Mouse (Mus musculus) forebrain, embryonic 13.5 days (tissue): ENCODE data around the gene Sema4g. TPM values are rescaled to one million over a fixed set of nuclear protein-coding genes. Genes with fewer than 3 reads are reported as not detected.

Experiments used
- ATAC-seq: fragments of 200-750 bp; cut with Nextera tagmentation; 2 replicates; pipeline ENCODE4 v1.8.0; 2017
- H3K27ac ChIP-seq: fragments of 300-500 bp; sonication (generic); 2 replicates; pipeline ENCODE4 v1.5.1; 2015; ENCODE audit warnings: inconsistent platforms, mild to moderate bottlenecking, moderate library complexity
- H3K27me3 ChIP-seq: fragments of 300-500 bp; sonication (generic); 2 replicates; pipeline ENCODE4 v1.6.1; 2015; ENCODE audit warnings: mild to moderate bottlenecking, inconsistent platforms
- H3K36me3 ChIP-seq: fragments of 300-500 bp; sonication (generic); 2 replicates; pipeline ENCODE4 v1.6.1; 2015; ENCODE audit warnings: mild to moderate bottlenecking, inconsistent platforms; ENCODE audit not compliant: poor library complexity, severe bottlenecking
- H3K4me1 ChIP-seq: fragments of 300-500 bp; sonication (generic); 2 replicates; pipeline ENCODE4 v1.6.1; 2015; ENCODE audit warnings: inconsistent platforms
- H3K4me2 ChIP-seq: fragments of 300-500 bp; sonication (generic); 2 replicates; pipeline ENCODE4 v1.6.1; 2015; ENCODE audit warnings: inconsistent platforms, mild to moderate bottlenecking, moderate library complexity
- H3K4me3 ChIP-seq: fragments of 300-500 bp; sonication (generic); 2 replicates; pipeline ENCODE4 v1.5.1; 2015; ENCODE audit warnings: mild to moderate bottlenecking, inconsistent platforms
- H3K9ac ChIP-seq: fragments of 300-500 bp; sonication (generic); 2 replicates; pipeline ENCODE4 v1.6.1; 2015; ENCODE audit warnings: mild to moderate bottlenecking, inconsistent platforms
- H3K9me3 ChIP-seq: fragments of 300-500 bp; sonication (generic); replicated peaks from 2 replicates; pipeline ENCODE4 v1.6.1; 2016; ENCODE audit warnings: inconsistent platforms
- WGBS: fragments of 180-500 bp; shearing (Covaris S2); methylation state at CpG from one replicate; pipeline ENCODE4 v1.1.7; 2015; 5-methylcytosine and 5-hydroxymethylcytosine counted together
- polyA plus RNA-seq: library from polyadenylated mRNA; unstranded; fragments of >200 nt; fragmentation: Nextera tagmentation; extraction: Ambion mirVana; gene quantifications from 2 replicates; pipeline ENCODE4 v1.2.1, GENCODE M21; 2015

Gene Sema4g
- polyA plus RNA-seq = 9.7 and 11.7 TPM in 2 replicates

- Histone ChIP-seq H3K4me1 (peaks cover 31% of the 10 kb centered on the region), H3K9me3 (no peaks in the 10 kb centered on the region), H3K9ac (peak within 1 kb of the TSS; percentile 91), H3K4me2 (peak within 1 kb of the TSS; percentile 95), H3K27me3 (no peaks in the 10 kb centered on the region), H3K36me3 (peaks cover 8% of the 10 kb centered on the region; the same call in 1 of the 2 replicates), H3K27ac (peak within 1 kb of the TSS; percentile 37), H3K4me3 (peak within 1 kb of the TSS; percentile 78)
- under 1% methylated on average over 44 of the region's 58 CpGs for WGBS
- ATAC-seq = peak; percentile 84
Measured at GRCm38 (mm10) chr19:44988831-44989566, at the start of gene Sema4g. TSS of gene Sema4g (plus strand) at chr19:44989101.

- no peak for ATAC-seq
- Histone ChIP-seq H3K4me2 (no peak overlapping the region), H3K4me1 (no peaks in the 10 kb centered on the region), H3K9ac (no peak overlapping the region), H3K36me3 (peaks cover 81% of the 10 kb centered on the region), H3K27ac (no peak overlapping the region), H3K9me3 (no peaks in the 10 kb centered on the region), H3K4me3 (no peak overlapping the region), H3K27me3 (no peaks in the 10 kb centered on the region)
- WGBS = 96% methylated on average over 2 of the region's 2 CpGs
Measured at GRCm38 (mm10) chr19:44959633-44960032, 29.3 kb upstream of the Sema4g start.

- Histone ChIP-seq H3K36me3 (peaks cover 84% of the 10 kb centered on the region), H3K9ac (no peak overlapping the region), H3K4me1 (no peaks in the 10 kb centered on the region), H3K9me3 (no peaks in the 10 kb centered on the region), H3K4me2 (no peak overlapping the region), H3K4me3 (no peak overlapping the region), H3K27me3 (no peaks in the 10 kb centered on the region), H3K27ac (no peak overlapping the region)
- no peak for ATAC-seq
- 100% methylated on average over 1 of the region's 1 CpGs for WGBS
Measured at GRCm38 (mm10) chr19:44965978-44966377, 22.9 kb upstream of the Sema4g start.

- peaks cover 92% of the 10 kb centered on the region for H3K36me3 ChIP-seq
- ATAC-seq = no peak
Measured at GRCm38 (mm10) chr19:44968329-44968728, 20.6 kb upstream of the Sema4g start.

GRCm38 (mm10) chr19:44976636-44977035 is 12.3 kb upstream of the Sema4g start:
- Histone ChIP-seq H3K27ac (no peak overlapping the region), H3K36me3 (peaks cover 95% of the 10 kb centered on the region), H3K9ac (no peak overlapping the region), H3K27me3 (no peaks in the 10 kb centered on the region), H3K4me3 (no peak overlapping the region), H3K4me1 (no peaks in the 10 kb centered on the region), H3K9me3 (no peaks in the 10 kb centered on the region), H3K4me2 (no peak overlapping the region)
- ATAC-seq = no peak
- 91% methylated on average over 6 of the region's 6 CpGs for WGBS

More at GRCm38 (mm10) chr19:44968329-44968728, 20.6 kb upstream of the Sema4g start:
- Histone ChIP-seq H3K4me3 (no peak overlapping the region), H3K9ac (no peak overlapping the region), H3K27ac (no peak overlapping the region), H3K4me2 (no peak overlapping the region), H3K4me1 (no peaks in the 10 kb centered on the region), H3K9me3 (no peaks in the 10 kb centered on the region), H3K27me3 (no peaks in the 10 kb centered on the region)
- 96% methylated on average over 3 of the region's 3 CpGs for WGBS

- H3K9ac ChIP-seq = no peak overlapping the region
Measured at GRCm38 (mm10) chr19:44977148-44977547, 11.8 kb upstream of the Sema4g start.

GRCm38 (mm10) chr19:44980787-44981186 is 8.1 kb upstream of the Sema4g start:
- H3K4me3 ChIP-seq = no peak overlapping the region
- peaks cover 66% of the 10 kb centered on the region for H3K36me3 ChIP-seq
- H3K9me3 ChIP-seq = no peaks in the 10 kb centered on the region
- ATAC-seq = no peak
- WGBS = 88% methylated on average over 2 of the region's 2 CpGs
- H3K27ac ChIP-seq = no peak overlapping the region
- no peak overlapping the region for H3K4me2 ChIP-seq
- H3K9ac ChIP-seq = no peak overlapping the region
- H3K27me3 ChIP-seq = no peaks in the 10 kb centered on the region
- no peaks in the 10 kb centered on the region for H3K4me1 ChIP-seq

More at GRCm38 (mm10) chr19:44977148-44977547, 11.8 kb upstream of the Sema4g start:
- H3K9me3 ChIP-seq = no peaks in the 10 kb centered on the region
- WGBS = 94% methylated on average over 6 of the region's 6 CpGs
- H3K36me3 ChIP-seq = peaks cover 95% of the 10 kb centered on the region
- no peak for ATAC-seq
- no peaks in the 10 kb centered on the region for H3K27me3 ChIP-seq
- no peak overlapping the region for H3K4me2 ChIP-seq
- H3K4me3 ChIP-seq = no peak overlapping the region
- H3K27ac ChIP-seq = no peak overlapping the region
- H3K4me1 ChIP-seq = no peaks in the 10 kb centered on the region

- H3K27ac ChIP-seq = no peak overlapping the region
- H3K9me3 ChIP-seq = no peaks in the 10 kb centered on the region
- peaks cover 48% of the 10 kb centered on the region for H3K36me3 ChIP-seq
- no peaks in the 10 kb centered on the region for H3K4me1 ChIP-seq
- ATAC-seq = no peak
- no peak overlapping the region for H3K4me3 ChIP-seq
- WGBS = 86% methylated on average over 7 of the region's 7 CpGs
- H3K4me2 ChIP-seq = no peak overlapping the region
- H3K27me3 ChIP-seq = no peaks in the 10 kb centered on the region
- no peak overlapping the region for H3K9ac ChIP-seq
Measured at GRCm38 (mm10) chr19:44982477-44983115, 6.3 kb upstream of the Sema4g start.

- Histone ChIP-seq H3K4me2 (no peak overlapping the region), H3K4me1 (peaks cover 1% of the 10 kb centered on the region; the same call in 1 of the 2 replicates), H3K9ac (no peak overlapping the region), H3K4me3 (no peak overlapping the region), H3K36me3 (peaks cover 40% of the 10 kb centered on the region), H3K9me3 (no peaks in the 10 kb centered on the region), H3K27me3 (no peaks in the 10 kb centered on the region), H3K27ac (no peak overlapping the region)
- 96% methylated on average over 6 of the region's 6 CpGs for WGBS
- ATAC-seq = no peak
Measured at GRCm38 (mm10) chr19:44983366-44983765, 5.5 kb upstream of the Sema4g start.

- Histone ChIP-seq H3K4me2 (no peak overlapping the region), H3K27ac (no peak overlapping the region), H3K36me3 (peaks cover 30% of the 10 kb centered on the region), H3K9me3 (no peaks in the 10 kb centered on the region), H3K4me1 (peaks cover 8% of the 10 kb centered on the region), H3K4me3 (no peak overlapping the region), H3K9ac (no peak overlapping the region), H3K27me3 (no peaks in the 10 kb centered on the region)
- WGBS = 91% methylated on average over 4 of the region's 4 CpGs
- no peak for ATAC-seq
Measured at GRCm38 (mm10) chr19:44984420-44984819, 4.5 kb upstream of the Sema4g start.

GRCm38 (mm10) chr19:44985159-44985988 is 3.5 kb upstream of the Sema4g start:
- Histone ChIP-seq H3K27ac (no peak overlapping the region), H3K4me2 (no peak overlapping the region), H3K4me1 (peaks cover 17% of the 10 kb centered on the region), H3K9me3 (no peaks in the 10 kb centered on the region), H3K9ac (no peak overlapping the region), H3K36me3 (peaks cover 22% of the 10 kb centered on the region), H3K4me3 (no peak overlapping the region), H3K27me3 (no peaks in the 10 kb centered on the region)
- 67% methylated on average over 5 of the region's 5 CpGs for WGBS
- no peak for ATAC-seq

- Histone ChIP-seq H3K4me1 (peaks cover 31% of the 10 kb centered on the region), H3K9ac (no peak overlapping the region), H3K4me2 (no peak overlapping the region), H3K9me3 (no peaks in the 10 kb centered on the region), H3K36me3 (0 out of 2 replicates have a peak, but pooled peaks cover 8% of the 10 kb centered on the region), H3K27me3 (no peaks in the 10 kb centered on the region), H3K27ac (no peak overlapping the region), H3K4me3 (no peak overlapping the region)
- WGBS = 67% methylated on average over 6 of the region's 6 CpGs
- no peak for ATAC-seq
Measured at GRCm38 (mm10) chr19:44987004-44987403, 1.9 kb upstream of the Sema4g start.
